Comparison of ENCODE assay signal across 8 mouse cellular contexts in the genomic region with DNA sequence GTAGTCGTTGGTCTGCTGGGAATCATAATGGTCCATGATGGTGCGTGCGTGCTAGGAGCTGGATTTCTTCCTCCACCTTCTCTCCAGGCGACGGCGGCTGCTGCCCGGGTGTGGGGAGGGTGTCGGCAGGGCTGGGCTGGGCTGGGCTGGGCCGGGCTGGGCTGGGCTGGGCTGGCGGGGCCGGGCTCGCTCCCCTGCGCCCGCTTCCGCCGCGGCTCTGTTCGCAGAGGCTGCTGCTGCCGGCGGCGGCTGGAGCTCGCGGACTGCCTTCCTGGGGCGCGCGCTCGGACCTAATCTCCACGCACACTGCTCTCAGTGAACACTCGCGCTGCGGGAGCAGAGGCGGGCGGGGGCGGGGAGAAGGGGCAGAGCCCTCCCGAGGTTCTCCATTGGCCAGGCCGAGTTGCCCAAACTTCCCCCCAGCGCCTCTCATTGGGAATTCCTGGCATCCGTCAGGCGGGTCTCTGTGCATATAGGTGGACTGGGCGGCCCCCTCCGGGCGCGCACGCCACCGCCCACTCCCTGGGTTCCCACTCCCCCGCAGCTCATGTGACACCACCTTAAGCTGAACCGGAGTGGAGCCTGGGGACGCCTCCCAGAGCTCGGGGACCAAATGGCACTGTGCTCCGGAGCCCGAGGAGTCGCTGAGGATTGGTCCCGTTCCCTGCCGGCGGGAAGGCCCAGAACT. TPM values are rescaled to one million over a fixed set of nuclear protein-coding genes. Genes with fewer than 3 reads are reported as not detected.
DNase-seq lines count a peak whose midpoint lies in the region; ATAC-seq and TF ChIP-seq lines count a peak whose summit lies in the region.

A gene (minus strand): TSS at position 316 of the 688 bp plus-strand sequence.

- H3K4me1 ChIP-seq in kidney, embryonic 14.5 days (ENCODE audit: control insufficient read depth, insufficient read depth, low read length) = peaks cover 19% of the 10 kb centered on the region
- peaks cover 18% of the 10 kb centered on the region for H3K4me1 ChIP-seq in limb, embryonic 14.5 days (ENCODE audit: control insufficient read depth, insufficient read depth, low read length)
- H3K4me1 ChIP-seq in midbrain, embryonic 16.5 days (ENCODE audit: control insufficient read depth, insufficient read depth, low read length) = peaks cover 13% of the 10 kb centered on the region

- 0% methylated on average over 48 of the region's 55 CpGs for WGBS in kidney, embryonic 14.5 days
- WGBS in limb, embryonic 14.5 days = under 1% methylated on average over 46 of the region's 55 CpGs
- WGBS in midbrain, embryonic 16.5 days = 0% methylated on average over 47 of the region's 55 CpGs

- peak; percentile 46; the same call in 1 of the 2 replicates for TF ChIP-seq POLR2A in limb, embryonic 14.5 days (IDR thresholded peaks at IDR 0.05; ENCODE audit: borderline replicate concordance, extremely low read depth, insufficient read depth, insufficient read length)

- peak within 1 kb of the TSS; percentile 84 for H3K4me3 ChIP-seq in kidney, embryonic 14.5 days (ENCODE audit: low read length)
- peak within 1 kb of the TSS; percentile 84 for H3K4me3 ChIP-seq in limb, embryonic 14.5 days (replicated peaks; ENCODE audit: low read length)
- peak within 1 kb of the TSS; percentile 91 for H3K4me3 ChIP-seq in midbrain, embryonic 16.5 days (ENCODE audit: low read depth, low read length)

- peak; percentile 44 to 47 for DNase-seq in B cell, adult 2 months
- DNase-seq in brain, adult 2 months (ENCODE audit: low read depth, low spot score) = peak; percentile 98
- DNase-seq in heart, adult 9 months (ENCODE audit: low spot score in 2 of 2) = peak; percentile 90 to 92
- peak; percentile 93 for DNase-seq in limb, embryonic 14.5 days (ENCODE audit: low spot score)
- DNase-seq in spleen, postnatal 14 days (ENCODE audit: low spot score in 2 of 2) = peak; percentile 31 to 45

- no peaks in the 10 kb centered on the region for H3K36me3 ChIP-seq in kidney, embryonic 14.5 days (ENCODE audit: control insufficient read depth, insufficient read depth, low read length)
- 0 out of 2 replicates have a peak, but pooled peaks cover 2% of the 10 kb centered on the region for H3K36me3 ChIP-seq in limb, embryonic 14.5 days (ENCODE audit: control insufficient read depth, insufficient read depth, low read length)
- H3K36me3 ChIP-seq in midbrain, embryonic 16.5 days (ENCODE audit: control insufficient read depth, insufficient read depth, low read length) = no peaks in the 10 kb centered on the region

- no peak for ATAC-seq in erythroblast, adult 5-6 weeks (replicated peaks; ENCODE audit: low FRiP score, poor library complexity, severe bottlenecking)
- peak; percentile 95 for ATAC-seq in kidney, embryonic 14.5 days (ENCODE audit: low FRiP score, low TSS enrichment)
- peak; percentile 89 for ATAC-seq in limb, embryonic 14.5 days (ENCODE audit: low FRiP score, low read depth)
- ATAC-seq in midbrain, embryonic 16.5 days = peak; percentile 96

- H3K9me3 ChIP-seq in kidney, embryonic 14.5 days (ENCODE audit: control insufficient read depth, low read length) = no peaks in the 10 kb centered on the region
- H3K9me3 ChIP-seq in limb, embryonic 14.5 days (ENCODE audit: control insufficient read depth, low read length) = no peaks in the 10 kb centered on the region
- H3K9me3 ChIP-seq in midbrain, embryonic 16.5 days (replicated peaks; ENCODE audit: control insufficient read depth, low read length, poor library complexity, severe bottlenecking) = no peaks in the 10 kb centered on the region

- peak within 1 kb of the TSS; percentile 91 for H3K9ac ChIP-seq in kidney, embryonic 14.5 days (ENCODE audit: low read depth, low read length)
- peak within 1 kb of the TSS; percentile 85 for H3K9ac ChIP-seq in limb, embryonic 14.5 days (ENCODE audit: low read depth, low read length, severe bottlenecking)
- peak within 1 kb of the TSS; percentile 87 for H3K9ac ChIP-seq in midbrain, embryonic 16.5 days (ENCODE audit: low read depth, low read length)

- H3K27me3 ChIP-seq in kidney, embryonic 14.5 days (ENCODE audit: control insufficient read depth, insufficient read depth, low read length) = no peaks in the 10 kb centered on the region
- no peaks in the 10 kb centered on the region for H3K27me3 ChIP-seq in limb, embryonic 14.5 days (ENCODE audit: control insufficient read depth, insufficient read depth, low read length)
- H3K27me3 ChIP-seq in midbrain, embryonic 16.5 days (ENCODE audit: control insufficient read depth, insufficient read depth, low read depth, low read length) = no peaks in the 10 kb centered on the region

- H3K4me2 ChIP-seq in kidney, embryonic 14.5 days (replicated peaks; ENCODE audit: low read depth, low read length) = peak within 1 kb of the TSS; percentile 82
- peak within 1 kb of the TSS; percentile 88 for H3K4me2 ChIP-seq in limb, embryonic 14.5 days (replicated peaks; ENCODE audit: low read depth, low read length, severe bottlenecking)
- H3K4me2 ChIP-seq in midbrain, embryonic 16.5 days (ENCODE audit: low read length) = peak within 1 kb of the TSS; percentile 90

- peak within 1 kb of the TSS; percentile 98 for H3K27ac ChIP-seq in kidney, embryonic 14.5 days (ENCODE audit: low read depth, low read length)
- peak within 1 kb of the TSS; percentile 95 for H3K27ac ChIP-seq in limb, embryonic 14.5 days (replicated peaks; ENCODE audit: low read depth, low read length)
- peak within 1 kb of the TSS; percentile 85 for H3K27ac ChIP-seq in midbrain, embryonic 16.5 days (ENCODE audit: low read length)

RNA-seq across cellular contexts. Expression of the gene that starts here (rescaled TPM):
- 13.4 and 17.6 TPM in 2 replicates for total RNA-seq in erythroblast, adult 5-6 weeks (2015; ENCODE audit: low replicate concordance)
- 15.5 and 20.8 TPM in 2 replicates for total RNA-seq in erythroblast, adult 5-6 weeks (2017; ENCODE audit: low replicate concordance)
- polyA plus RNA-seq in kidney, embryonic 14.5 days (2014; fragmentation: Nextera tagmentation; extraction: Ambion mirVana) = 38.3 and 52.6 TPM in 2 replicates
- polyA plus RNA-seq in limb, embryonic 14.5 days (2012; rRNA removed) = 92.3 and 95.9 TPM in 2 replicates
- 35.8 and 39.1 TPM in 2 replicates for polyA plus RNA-seq in limb, embryonic 14.5 days (2014; fragmentation: Nextera tagmentation; extraction: Ambion mirVana)
- 6.3 and 6.6 TPM in 2 replicates for polyA plus RNA-seq in midbrain, embryonic 16.5 days (2015; fragmentation: Nextera tagmentation; extraction: Ambion mirVana)

Comparison
In these comparisons a context has a peak if more than half of its experiments do, and no peak if none do; other contexts are left out.
1. DNase-seq: peak in every context shown above with its lines; median percentile 98 in brain, adult 2 months; 93 in limb, embryonic 14.5 days; 91 in heart, adult 9 months; 46 in B cell, adult 2 months; 38 in spleen, postnatal 14 days.